Mouse (Mus musculus) lung, embryonic 15.5 days (tissue): ENCODE measurements around the gene Gm26566. TPM values are rescaled to one million over a fixed set of nuclear protein-coding genes. Genes with fewer than 3 reads are reported as not detected.
A peak's percentile ranks its signal among the peaks of the same experiment; 100 is the strongest.
"Not testable (repeated sequence)": the region's sequence is repeated elsewhere in the genome, so short reads cannot be mapped to it uniquely, and the experiment has no call there.

Experiments used
- ATAC-seq: fragments of 200-750 bp; cut with Nextera tagmentation; 2 replicates; pipeline ENCODE4 v1.8.0; 2017; ENCODE audit warnings: moderate number of reproducible peaks, borderline replicate concordance; ENCODE audit not compliant: low FRiP score, low TSS enrichment; ENCODE audit errors: extremely low read depth
- H3K27ac ChIP-seq: fragments of 300-500 bp; sonication (generic); 2 replicates; pipeline ENCODE4 v1.5.1; 2015; ENCODE audit warnings: moderate library complexity, mild to moderate bottlenecking, inconsistent platforms
- H3K27me3 ChIP-seq: fragments of 300-500 bp; sonication (generic); 2 replicates; pipeline ENCODE4 v1.6.1; 2015; ENCODE audit warnings: inconsistent platforms
- H3K36me3 ChIP-seq: fragments of 300-500 bp; sonication (generic); 2 replicates; pipeline ENCODE4 v1.6.1; 2015; ENCODE audit warnings: inconsistent platforms
- H3K4me1 ChIP-seq: fragments of 300-500 bp; sonication (generic); 2 replicates; pipeline ENCODE4 v1.6.1; 2015; ENCODE audit warnings: inconsistent platforms
- H3K4me2 ChIP-seq: fragments of 300-500 bp; sonication (generic); 2 replicates; pipeline ENCODE4 v1.6.1; 2015; ENCODE audit warnings: inconsistent platforms, mild to moderate bottlenecking, moderate library complexity
- H3K4me3 ChIP-seq: fragments of 300-500 bp; sonication (generic); 2 replicates; pipeline ENCODE4 v1.5.1; 2015; ENCODE audit warnings: mild to moderate bottlenecking, inconsistent platforms
- H3K9ac ChIP-seq: fragments of 300-500 bp; sonication (generic); 2 replicates; pipeline ENCODE4 v1.6.1; 2015; ENCODE audit warnings: inconsistent platforms
- H3K9me3 ChIP-seq: fragments of 300-500 bp; sonication (generic); 2 replicates; pipeline ENCODE4 v1.6.1; 2016; ENCODE audit warnings: inconsistent platforms
- WGBS: fragments of 180-500 bp; shearing (Covaris S2); methylation state at CpG from one replicate; pipeline ENCODE4 v1.1.7; 2015; 5-methylcytosine and 5-hydroxymethylcytosine counted together
- polyA plus RNA-seq: library from polyadenylated mRNA; unstranded; fragments of >200 nt; fragmentation: Nextera tagmentation; extraction: Ambion mirVana; gene quantifications from 2 replicates; pipeline ENCODE4 v1.2.1, GENCODE M21; 2015

The Gm26566 gene
- polyA plus RNA-seq, 1 experiment from 2014 or later: 1.7 TPM

DNA sequence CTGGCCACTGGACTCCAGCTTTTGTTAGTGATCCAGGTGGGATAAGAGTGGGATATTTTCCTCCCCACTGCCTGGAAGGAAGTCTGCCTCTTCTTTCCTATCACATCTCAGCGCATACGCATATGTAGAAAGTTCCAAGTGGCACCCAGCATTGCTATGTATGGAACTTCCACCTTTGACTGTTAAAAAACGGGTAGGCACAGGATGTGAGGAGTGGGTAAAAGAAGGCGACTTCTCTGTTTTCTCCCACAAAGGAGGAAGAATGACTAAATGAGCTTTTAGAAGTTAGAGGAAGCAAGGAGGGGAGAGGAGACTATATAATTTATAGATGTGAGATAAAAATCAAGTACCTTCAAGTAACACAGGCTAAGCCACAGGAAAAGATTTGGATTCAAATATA is 19.8 kb downstream of the Gm26566 start:
- H3K4me1 ChIP-seq: peaks cover 15% of the 10 kb centered on the region
- no peaks in the 10 kb centered on the region for H3K9me3 ChIP-seq
- H3K36me3 ChIP-seq: no peaks in the 10 kb centered on the region
- ATAC-seq: no peak
- no peak overlapping the region for H3K27ac ChIP-seq
- no peak overlapping the region for H3K9ac ChIP-seq
- H3K27me3 ChIP-seq: no peaks in the 10 kb centered on the region
- H3K4me3 ChIP-seq: no peak overlapping the region
- WGBS: 83% methylated on average over 4 of the region's 4 CpGs
- H3K4me2 ChIP-seq: no peak overlapping the region

DNA sequence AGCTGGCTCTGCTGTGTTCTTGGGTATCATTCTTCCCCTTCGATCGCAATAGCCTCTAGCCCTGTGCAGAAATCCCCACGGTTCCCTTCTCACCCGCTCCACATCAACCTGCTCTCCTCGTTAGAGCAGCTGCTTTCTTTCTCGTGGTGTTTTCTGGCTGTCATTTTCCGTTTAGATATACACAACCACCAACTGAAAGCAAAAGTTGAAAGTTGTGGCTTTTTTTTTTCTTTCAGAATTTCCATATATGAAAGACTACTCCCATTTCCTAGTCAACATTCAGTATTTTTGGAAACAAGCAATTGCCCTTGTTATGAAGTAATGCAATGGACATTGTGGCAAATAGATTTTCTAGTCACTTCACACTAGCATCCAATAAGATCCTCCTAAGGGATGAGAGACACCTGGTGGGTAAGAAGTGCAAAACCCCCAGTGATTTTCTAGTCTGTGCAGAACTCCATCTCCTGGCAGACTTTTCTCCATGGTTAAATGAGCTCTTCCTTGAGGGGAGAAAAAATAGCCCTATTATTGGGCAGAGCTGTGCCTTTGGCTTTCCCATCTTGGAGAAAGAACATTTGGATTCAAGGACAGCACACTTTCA is 21.3 kb downstream of the Gm26566 start:
- no peak overlapping the region for H3K4me3 ChIP-seq
- 47% methylated on average over 7 of the region's 7 CpGs for WGBS
- ATAC-seq: no peak
- no peaks in the 10 kb centered on the region for H3K9me3 ChIP-seq
- no peaks in the 10 kb centered on the region for H3K36me3 ChIP-seq
- H3K27ac ChIP-seq: no peak overlapping the region; the same call in 1 of the 2 replicates
- H3K4me2 ChIP-seq: no peak overlapping the region
- H3K9ac ChIP-seq: no peak overlapping the region
- H3K4me1 ChIP-seq: peaks cover 15% of the 10 kb centered on the region
- H3K27me3 ChIP-seq: no peaks in the 10 kb centered on the region

DNA sequence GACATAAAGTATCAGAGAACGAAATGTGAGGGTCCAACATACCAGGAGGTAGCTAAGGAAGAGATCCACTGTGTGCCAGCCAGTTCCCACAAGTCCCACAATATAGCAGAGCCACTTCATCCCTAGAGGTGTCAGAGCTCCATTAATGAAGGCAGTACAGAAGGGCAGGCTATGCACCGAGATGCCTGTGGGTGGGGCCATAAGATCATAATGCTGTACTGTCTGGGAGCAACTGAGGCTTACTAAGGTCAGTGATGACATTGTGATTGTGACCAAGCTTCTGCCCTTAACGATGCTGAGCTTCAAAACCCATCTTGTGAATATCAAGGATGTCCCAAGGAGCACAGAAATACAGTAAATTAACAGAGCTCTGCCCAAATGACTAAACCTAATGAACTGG is 22.6 kb downstream of the Gm26566 start:
- H3K27ac ChIP-seq: no peak overlapping the region
- no peaks in the 10 kb centered on the region for H3K27me3 ChIP-seq
- no peaks in the 10 kb centered on the region for H3K9me3 ChIP-seq
- WGBS: 69% methylated on average over 3 of the region's 3 CpGs
- H3K9ac ChIP-seq: no peak overlapping the region
- H3K36me3 ChIP-seq: no peaks in the 10 kb centered on the region
- no peak overlapping the region for H3K4me2 ChIP-seq
- peaks cover 15% of the 10 kb centered on the region for H3K4me1 ChIP-seq
- no peak for ATAC-seq
- no peak overlapping the region for H3K4me3 ChIP-seq

DNA sequence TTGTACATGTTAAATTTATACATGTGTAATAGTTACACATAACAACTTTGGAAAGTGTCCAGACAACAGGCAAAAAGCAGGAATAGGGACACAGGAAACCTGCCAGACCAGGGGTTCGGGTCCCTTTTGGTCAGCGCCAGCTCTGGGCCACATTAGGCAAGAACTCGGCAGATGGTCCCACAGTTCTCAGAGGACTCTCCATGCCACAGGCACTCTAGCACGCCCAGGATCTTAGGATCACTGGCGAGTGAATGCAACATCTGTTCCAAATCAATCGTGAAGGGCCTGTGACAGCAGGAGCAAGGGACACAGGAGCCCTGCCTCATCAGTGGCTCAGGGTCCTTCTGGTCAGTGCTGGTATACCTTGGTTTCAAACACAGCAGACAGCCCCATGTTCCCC is 28.3 kb downstream of the Gm26566 start:
- H3K27me3 ChIP-seq: no peaks in the 10 kb centered on the region
- H3K9ac ChIP-seq: no peak overlapping the region
- H3K9me3 ChIP-seq: no peaks in the 10 kb centered on the region
- no peak for ATAC-seq
- 0 out of 2 replicates have a peak, but pooled peaks cover 3% of the 10 kb centered on the region for H3K4me1 ChIP-seq
- 51% methylated on average over 6 of the region's 6 CpGs for WGBS
- H3K4me2 ChIP-seq: no peak overlapping the region
- no peak overlapping the region for H3K27ac ChIP-seq
- H3K4me3 ChIP-seq: no peak overlapping the region
- no peaks in the 10 kb centered on the region for H3K36me3 ChIP-seq

DNA sequence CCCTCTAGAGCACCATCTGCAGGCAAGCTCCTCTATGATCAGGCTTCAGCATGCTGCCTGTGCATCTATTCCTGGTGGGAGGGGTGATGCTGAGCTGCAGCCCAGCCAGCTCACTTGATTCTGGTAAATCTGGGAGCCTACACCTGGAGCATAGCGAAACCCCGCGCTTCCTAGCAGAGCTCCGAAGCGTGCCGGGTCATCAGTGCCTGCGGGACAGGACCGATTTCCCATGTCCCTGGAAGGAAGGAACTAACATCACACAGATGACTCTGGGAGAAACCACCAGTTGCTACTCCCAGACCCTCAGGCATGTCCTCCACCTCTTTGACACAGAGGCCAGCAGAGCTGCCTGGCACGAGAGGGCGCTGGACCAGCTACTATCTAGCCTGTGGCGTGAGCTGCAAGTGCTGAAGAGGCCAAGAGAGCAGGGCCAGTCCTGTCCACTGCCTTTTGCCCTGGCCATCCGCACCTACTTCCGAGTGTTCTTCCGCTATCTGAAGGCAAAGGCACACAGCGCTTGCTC is 33.3 kb downstream of the Gm26566 start, which contains the start of gene Gm13271:
TSS of gene Gm13271 (plus strand) at position 51 of the 523 bp plus-strand sequence.
- H3K36me3 ChIP-seq, H3K27ac ChIP-seq, ATAC-seq, H3K9ac ChIP-seq, H3K4me2 ChIP-seq, H3K4me3 ChIP-seq, H3K4me1 ChIP-seq, H3K9me3 ChIP-seq, H3K27me3 ChIP-seq: not testable (repeated sequence)
- WGBS: 74% methylated on average over 15 of the region's 15 CpGs

- H3K9ac ChIP-seq: peak overlapping the region; percentile 74
- H3K4me3 ChIP-seq: peak overlapping the region; percentile 60
- not testable (repeated sequence) for H3K9me3 ChIP-seq, ATAC-seq, H3K4me1 ChIP-seq, H3K36me3 ChIP-seq, H3K27me3 ChIP-seq
- peak overlapping the region; percentile 85 for H3K4me2 ChIP-seq
- H3K27ac ChIP-seq: peak overlapping the region; percentile 97
- WGBS: 10% methylated on average over 28 of the region's 31 CpGs
These were observed 35.2 kb downstream of the Gm26566 start for GRCm38 (mm10) chr4:88756581-88757513.

GRCm38 (mm10) chr4:88757628-88758031 is 36.0 kb downstream of the Gm26566 start:
- H3K9me3 ChIP-seq, H3K4me1 ChIP-seq, H3K27me3 ChIP-seq, H3K36me3 ChIP-seq: not testable (repeated sequence)
- peak; percentile 100 for ATAC-seq
- under 1% methylated on average over 19 of the region's 21 CpGs for WGBS
- H3K9ac ChIP-seq: peak overlapping the region; percentile 74; the same call in 1 of the 2 replicates
- H3K4me3 ChIP-seq: peak overlapping the region; percentile 60
- H3K4me2 ChIP-seq: peak overlapping the region; percentile 85
- H3K27ac ChIP-seq: peak overlapping the region; percentile 97

- H3K4me1 ChIP-seq, H3K27me3 ChIP-seq, H3K9me3 ChIP-seq, H3K9ac ChIP-seq, H3K27ac ChIP-seq, H3K4me2 ChIP-seq, H3K36me3 ChIP-seq, H3K4me3 ChIP-seq, ATAC-seq: not testable (repeated sequence)
- WGBS: 82% methylated on average over 9 of the region's 9 CpGs
These were observed 37.1 kb downstream of the Gm26566 start for GRCm38 (mm10) chr4:88758751-88759150.

- H3K27me3 ChIP-seq, H3K9me3 ChIP-seq, H3K4me1 ChIP-seq, H3K9ac ChIP-seq, H3K36me3 ChIP-seq, ATAC-seq: not testable (repeated sequence)
- Histone ChIP-seq H3K27ac (peak within 1 kb of the TSS; percentile 75), H3K4me2 (peak within 1 kb of the TSS; percentile 50), H3K4me3 (peak within 1 kb of the TSS; percentile 35)
- 21% methylated on average over 7 of the region's 14 CpGs for WGBS
These were observed 38.1 kb downstream of the Gm26566 start, which contains the start of gene Gm13283 for GRCm38 (mm10) chr4:88759610-88760268. Gm13283 (plus strand) TSS chr4:88760119.

- WGBS: under 1% methylated on average over 22 of the region's 28 CpGs
- H3K4me1 ChIP-seq, H3K9ac ChIP-seq, H3K36me3 ChIP-seq, ATAC-seq, H3K9me3 ChIP-seq, H3K27me3 ChIP-seq: not testable (repeated sequence)
- Histone ChIP-seq H3K27ac (peak overlapping the region; percentile 75), H3K4me2 (peak overlapping the region; percentile 50), H3K4me3 (peak overlapping the region; percentile 35)
These were observed 38.8 kb downstream of the Gm26566 start for GRCm38 (mm10) chr4:88760431-88760830.

GRCm38 (mm10) chr4:88761776-88762175 is 40.2 kb downstream of the Gm26566 start:
- H3K9me3 ChIP-seq, H3K4me1 ChIP-seq, H3K4me3 ChIP-seq, H3K36me3 ChIP-seq, ATAC-seq, H3K4me2 ChIP-seq, H3K27ac ChIP-seq, H3K27me3 ChIP-seq, H3K9ac ChIP-seq: not testable (repeated sequence)
- 55% methylated on average over 6 of the region's 8 CpGs for WGBS
